Mouse (Mus musculus) bone marrow, adult 2 months (tissue): ENCODE results near the gene Nfe2l1.
"Not testable (repeated sequence)": the region's sequence is repeated elsewhere in the genome, so short reads cannot be mapped to it uniquely, and the experiment has no call there.

Experiments
- CTCF ChIP-seq: fragments of 200-500 bp; IDR thresholded peaks from 2 replicates; pipeline ENCODE4 v1.5.1; 2011; ENCODE audit warnings: low read length, control low read depth; ENCODE audit not compliant: control insufficient read depth, insufficient read depth
- POLR2A ChIP-seq: fragments of 200-500 bp; IDR thresholded peaks from 2 replicates; pipeline ENCODE4 v1.6.1; 2011; ENCODE audit warnings: low read depth, mild to moderate bottlenecking, control low read depth, low read length, borderline replicate concordance; ENCODE audit not compliant: control insufficient read depth

DNA sequence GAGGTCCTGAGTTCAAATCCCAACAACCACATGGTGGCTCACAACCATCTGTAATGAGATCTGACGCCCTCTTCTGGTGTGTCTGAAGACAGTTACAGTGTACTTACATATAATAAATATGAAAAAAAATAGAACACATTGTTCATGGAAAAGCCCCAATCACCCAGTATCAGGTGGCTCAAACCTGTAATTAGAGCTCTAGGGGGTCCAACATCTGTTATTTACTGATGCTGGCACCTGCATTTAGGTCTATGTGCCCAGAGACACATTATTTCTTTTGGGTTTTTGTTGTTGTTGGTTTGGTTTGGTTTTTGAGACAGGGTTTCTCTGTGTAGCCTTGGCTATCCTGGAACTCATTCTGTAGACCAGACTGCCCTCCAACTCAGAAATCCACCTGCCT, 18.6 kb downstream of the Nfe2l1 start:
- not testable (repeated sequence) for TF ChIP-seq POLR2A, CTCF
